Mouse (Mus musculus): ENCODE data around the gene Vmn1r181. TPM values are rescaled to one million over a fixed set of nuclear protein-coding genes. Genes with fewer than 3 reads are reported as not detected.
"Not testable (repeated sequence)": the region's sequence is repeated elsewhere in the genome, so short reads cannot be mapped to it uniquely, and the experiment has no call there.

The Vmn1r181 gene
- total RNA-seq (2014; fragmentation: Nextera tagmentation) (not detected in 2 replicates), total RNA-seq (2017) (not detected in 2 replicates)

- not testable (repeated sequence) for ATAC-seq (replicated peaks; ENCODE audit: poor library complexity, severe bottlenecking)
These were observed at the start of gene Vmn1r181 for GRCm38 (mm10) chr7:23974315-23974714. Gene Vmn1r181 (plus strand): TSS chr7:23974615.

- no peak for ATAC-seq (replicated peaks; ENCODE audit: poor library complexity, severe bottlenecking)
These were observed 47.7 kb upstream of the Vmn1r181 start, which contains the start of gene Vmn1r179 for GRCm38 (mm10) chr7:23926678-23927077. Gene Vmn1r179 (plus strand): TSS chr7:23926978.

GRCm38 (mm10) chr7:23950332-23950731 lies 24.1 kb upstream of the Vmn1r181 start, which contains the start of gene Vmn1r180:
Gene Vmn1r180 (plus strand): TSS chr7:23950632.
- ATAC-seq (replicated peaks; ENCODE audit: poor library complexity, severe bottlenecking): no peak

- not testable (repeated sequence) for ATAC-seq (replicated peaks; ENCODE audit: poor library complexity, severe bottlenecking)
These were observed 6.4 kb upstream of the Vmn1r181 start for GRCm38 (mm10) chr7:23968044-23968443.

DNA sequence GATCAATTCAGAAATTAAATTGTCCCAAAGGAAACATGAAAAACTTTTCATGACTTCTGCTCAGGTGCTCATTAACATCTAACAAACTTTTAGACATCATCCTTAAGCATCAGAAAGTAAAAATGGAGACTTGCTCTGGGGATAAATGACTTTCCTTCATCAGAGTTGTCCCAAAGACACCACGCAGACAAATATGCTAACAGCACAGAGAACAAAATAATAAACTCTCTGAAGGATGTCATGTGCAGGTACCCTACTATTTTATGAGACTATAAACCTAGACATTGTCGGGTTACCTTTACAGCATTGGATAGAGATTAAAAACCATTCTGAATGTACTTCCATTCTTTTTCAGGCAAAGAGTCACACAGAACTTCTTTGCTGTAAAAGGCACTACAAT lies 27.0 kb downstream of the Vmn1r181 start, which contains the start of gene V1rd19:
Gene V1rd19 (plus strand): TSS at position 301 of the 400 bp plus-strand sequence.
- no peak for ATAC-seq (replicated peaks; ENCODE audit: poor library complexity, severe bottlenecking)

Other genes with a start within 250 kb of the Vmn1r181 start
- gene Vmn1r174, start 222.3 kb upstream of the Vmn1r181 start, total RNA-seq (2014; fragmentation: Nextera tagmentation): not detected in 2 replicates
- not detected in 2 replicates for gene Vmn1r174, start 222.3 kb upstream of the Vmn1r181 start, total RNA-seq (2017)
- gene Vmn1r175, start 164.0 kb upstream of the Vmn1r181 start, total RNA-seq (2014; fragmentation: Nextera tagmentation): not detected in 2 replicates
- gene Vmn1r175, start 164.0 kb upstream of the Vmn1r181 start, total RNA-seq (2017): not detected in 2 replicates
- not detected in 2 replicates for gene Vmn1r176, start 137.2 kb upstream of the Vmn1r181 start, total RNA-seq (2014; fragmentation: Nextera tagmentation)
- not detected in 2 replicates for gene Vmn1r176, start 137.2 kb upstream of the Vmn1r181 start, total RNA-seq (2017)
- not detected in 2 replicates for gene Vmn1r177, start 108.2 kb upstream of the Vmn1r181 start, total RNA-seq (2014; fragmentation: Nextera tagmentation)
- gene Vmn1r177, start 108.2 kb upstream of the Vmn1r181 start, total RNA-seq (2017): not detected in 2 replicates
- gene Vmn1r178, start 82.6 kb upstream of the Vmn1r181 start, total RNA-seq (2014; fragmentation: Nextera tagmentation): not detected in 2 replicates
- not detected in 2 replicates for gene Vmn1r178, start 82.6 kb upstream of the Vmn1r181 start, total RNA-seq (2017)
- not detected in 2 replicates for gene Vmn1r179, start 47.6 kb upstream of the Vmn1r181 start, total RNA-seq (2014; fragmentation: Nextera tagmentation)
- not detected in 2 replicates for gene Vmn1r179, start 47.6 kb upstream of the Vmn1r181 start, total RNA-seq (2017)
- not detected in 2 replicates for gene Vmn1r180, start 24.0 kb upstream of the Vmn1r181 start, total RNA-seq (2014; fragmentation: Nextera tagmentation)
- not detected in 2 replicates for gene Vmn1r180, start 24.0 kb upstream of the Vmn1r181 start, total RNA-seq (2017)
- not detected in 2 replicates for gene V1rd19, start 27.1 kb downstream of the Vmn1r181 start, total RNA-seq (2014; fragmentation: Nextera tagmentation)
- not detected in 2 replicates for gene V1rd19, start 27.1 kb downstream of the Vmn1r181 start, total RNA-seq (2017)
- gene Vmn1r183, start 78.6 kb downstream of the Vmn1r181 start, total RNA-seq (2014; fragmentation: Nextera tagmentation): not detected in 2 replicates
- not detected in 2 replicates for gene Vmn1r183, start 78.6 kb downstream of the Vmn1r181 start, total RNA-seq (2017)
- 16.5 and 20.9 TPM in 2 replicates for gene Zfp180, start 107.3 kb downstream of the Vmn1r181 start, total RNA-seq (2014; fragmentation: Nextera tagmentation)
- 13.9 and 25.8 TPM in 2 replicates for gene Zfp180, start 107.3 kb downstream of the Vmn1r181 start, total RNA-seq (2017)
- 1.1 and 1.9 TPM in 2 replicates for gene Zfp112, start 137.7 kb downstream of the Vmn1r181 start, total RNA-seq (2014; fragmentation: Nextera tagmentation)
- 0.22 and 0.57 TPM in 2 replicates for gene Zfp112, start 137.7 kb downstream of the Vmn1r181 start, total RNA-seq (2017)
- 8.6 and 10.4 TPM in 2 replicates for gene Zfp235, start 159.6 kb downstream of the Vmn1r181 start, total RNA-seq (2014; fragmentation: Nextera tagmentation)
- gene Zfp235, start 159.6 kb downstream of the Vmn1r181 start, total RNA-seq (2017): 8.9 and 9.6 TPM in 2 replicates
- 0.62 and 2.0 TPM in 2 replicates for gene Zfp114, start 200.4 kb downstream of the Vmn1r181 start, total RNA-seq (2014; fragmentation: Nextera tagmentation)
- gene Zfp114, start 200.4 kb downstream of the Vmn1r181 start, total RNA-seq (2017): 2.4 and 3.5 TPM in 2 replicates
- gene Zfp111, start 236.8 kb downstream of the Vmn1r181 start, total RNA-seq (2014; fragmentation: Nextera tagmentation): 18.1 and 19.8 TPM in 2 replicates
- 18.8 and 21.2 TPM in 2 replicates for gene Zfp111, start 236.8 kb downstream of the Vmn1r181 start, total RNA-seq (2017)